Mouse (Mus musculus): ENCODE data around the gene Zcchc2.

The Zcchc2 gene

GRCm38 (mm10) chr1:105988903-105989639, 1.1 kb upstream of the Zcchc2 start:
- no peak for DNase-seq (ENCODE audit: low spot score)

GRCm38 (mm10) chr1:105989640-105989984, 594 bp upstream of the Zcchc2 start:
- no peak for DNase-seq (ENCODE audit: low spot score)

GRCm38 (mm10) chr1:105990911-105991761, 930 bp downstream of the Zcchc2 start:
- DNase-seq (ENCODE audit: low spot score): peak; percentile 46

GRCm38 (mm10) chr1:105991931-105992837, 2.0 kb downstream of the Zcchc2 start:
- no peak for DNase-seq (ENCODE audit: low spot score)

GRCm38 (mm10) chr1:105993196-105993595, 3.0 kb downstream of the Zcchc2 start:
- DNase-seq (ENCODE audit: low spot score): no peak

GRCm38 (mm10) chr1:105993601-105994209, 3.5 kb downstream of the Zcchc2 start:
- DNase-seq (ENCODE audit: low spot score): peak; percentile 79

GRCm38 (mm10) chr1:105995966-105996365, 5.8 kb downstream of the Zcchc2 start:
- no peak for DNase-seq (ENCODE audit: low spot score)

GRCm38 (mm10) chr1:105997282-105997681, 7.1 kb downstream of the Zcchc2 start:
- DNase-seq (ENCODE audit: low spot score): no peak

GRCm38 (mm10) chr1:105999802-106000201, 9.6 kb downstream of the Zcchc2 start:
- DNase-seq (ENCODE audit: low spot score): no peak

GRCm38 (mm10) chr1:106007581-106007980, 17.4 kb downstream of the Zcchc2 start:
- no peak for DNase-seq (ENCODE audit: low spot score)

GRCm38 (mm10) chr1:106011097-106011496, 20.9 kb downstream of the Zcchc2 start:
- no peak for DNase-seq (ENCODE audit: low spot score)

- DNase-seq (ENCODE audit: low spot score): no peak
Measured at GRCm38 (mm10) chr1:106013759-106014158, 23.6 kb downstream of the Zcchc2 start.

- DNase-seq (ENCODE audit: low spot score): no peak
Measured at GRCm38 (mm10) chr1:106016262-106016661, 26.1 kb downstream of the Zcchc2 start.

- no peak for DNase-seq (ENCODE audit: low spot score)
Measured at GRCm38 (mm10) chr1:106019854-106020253, 29.6 kb downstream of the Zcchc2 start.

GRCm38 (mm10) chr1:106022998-106023397, 32.8 kb downstream of the Zcchc2 start:
- no peak for DNase-seq (ENCODE audit: low spot score)

GRCm38 (mm10) chr1:106024254-106024653, 34.0 kb downstream of the Zcchc2 start:
- DNase-seq (ENCODE audit: low spot score): no peak

- DNase-seq (ENCODE audit: low spot score): no peak
Measured at GRCm38 (mm10) chr1:106024778-106025177, 34.6 kb downstream of the Zcchc2 start.

GRCm38 (mm10) chr1:106029769-106030168, 39.6 kb downstream of the Zcchc2 start:
- no peak for DNase-seq (ENCODE audit: low spot score)

GRCm38 (mm10) chr1:106030331-106030730, 40.1 kb downstream of the Zcchc2 start:
- no peak for DNase-seq (ENCODE audit: low spot score)

- DNase-seq (ENCODE audit: low spot score): no peak
Measured at GRCm38 (mm10) chr1:106030886-106031285, 40.7 kb downstream of the Zcchc2 start.

GRCm38 (mm10) chr1:106031908-106032307, 41.7 kb downstream of the Zcchc2 start:
- no peak for DNase-seq (ENCODE audit: low spot score)

- DNase-seq (ENCODE audit: low spot score): no peak
Measured at GRCm38 (mm10) chr1:106034776-106035175, 44.6 kb downstream of the Zcchc2 start.

All from ovary, adult 18-20 months (tissue).